Mouse (Mus musculus) cerebellum, adult 2 months (tissue): ENCODE data around the gene Rem2. TPM values are rescaled to one million over a fixed set of nuclear protein-coding genes. Genes with fewer than 3 reads are reported as not detected.
A peak's percentile ranks its signal among the peaks of the same experiment; 100 is the strongest.

ENCODE experiments used
- DNase-seq, 2 experiments: peaks; one replicate each; pipeline ENCODE4 v3.0.0; 2021
- H3K27ac ChIP-seq: fragments of 200-500 bp; 2 replicates; pipeline ENCODE4 v1.5.1; 2012; ENCODE audit warnings: low read length, control low read depth, inconsistent platforms; ENCODE audit not compliant: insufficient read depth
- H3K27me3 ChIP-seq: fragments of 200-500 bp; 2 replicates; pipeline ENCODE4 v1.6.1; 2012; ENCODE audit warnings: inconsistent platforms, mild to moderate bottlenecking, low read length, moderate library complexity; ENCODE audit not compliant: control insufficient read depth, insufficient read depth
- H3K4me1 ChIP-seq: fragments of 200-500 bp; 2 replicates; pipeline ENCODE4 v1.6.1; 2011; ENCODE audit warnings: low read length; ENCODE audit not compliant: control insufficient read depth, insufficient read depth
- H3K4me3 ChIP-seq: fragments of 200-500 bp; replicated peaks from 2 replicates; pipeline ENCODE3; 2011; ENCODE audit warnings: mild to moderate bottlenecking, low read depth, low read length, control low read depth; ENCODE audit not compliant: insufficient read depth
- CTCF ChIP-seq: fragments of 200-500 bp; IDR thresholded peaks from 2 replicates; pipeline ENCODE4 v1.5.1; 2011; ENCODE audit warnings: low read depth, mild to moderate bottlenecking, control low read depth, low read length, moderate library complexity, borderline replicate concordance; ENCODE audit not compliant: insufficient read depth
- POLR2A ChIP-seq: fragments of 200-500 bp; IDR thresholded peaks from 2 replicates; pipeline ENCODE4 v1.6.1; 2011; ENCODE audit warnings: low read length, control low read depth, borderline replicate concordance; ENCODE audit not compliant: insufficient read depth
- WGBS: fragments of 180-500 bp; shearing (Covaris S2); methylation state at CpG from one replicate; pipeline ENCODE4 v1.1.7; 2018; 5-methylcytosine and 5-hydroxymethylcytosine counted together
- polyA plus RNA-seq: library from polyadenylated mRNA; depleted of rRNA; stranded (reverse); fragments of >200 nt; gene quantifications from 2 replicates; pipeline ENCODE4 v1.2.3, GENCODE M21; 2012; rRNA removed

Gene Rem2
- polyA plus RNA-seq, result 13.0 and 14.4 TPM in 2 replicates

GRCm38 (mm10) chr14:54475941-54476844 lies at the start of gene Rem2:
TSS of gene Rem2 (plus strand) at chr14:54476100.
- H3K4me3 ChIP-seq, result peak within 1 kb of the TSS; percentile 81
- peak; percentile 88 to 92 for DNase-seq
- peak; percentile 87 for TF ChIP-seq POLR2A
- TF ChIP-seq CTCF, result no peak
- under 1% methylated on average over 23 of the region's 23 CpGs for WGBS
- peaks cover 9% of the 10 kb centered on the region; the same call in 1 of the 2 replicates for H3K4me1 ChIP-seq
- peak within 1 kb of the TSS; percentile 63 for H3K27ac ChIP-seq
- no peaks in the 10 kb centered on the region for H3K27me3 ChIP-seq

GRCm38 (mm10) chr14:54426689-54427398 lies 49.1 kb upstream of the Rem2 start, which contains the start of gene Mrpl52:
TSS of gene Mrpl52 (plus strand) at chr14:54426909.
- Histone ChIP-seq H3K27ac (no peak within 1 kb of the TSS), H3K4me1 (peaks cover 3% of the 10 kb centered on the region; the same call in 1 of the 2 replicates), H3K4me3 (peak within 1 kb of the TSS; percentile 63), H3K27me3 (0 out of 2 replicates have a peak, but pooled peaks cover 1% of the 10 kb centered on the region)
- WGBS, result under 1% methylated on average over 48 of the region's 48 CpGs
- DNase-seq, result peak; percentile 90 to 91
- no peak for TF ChIP-seq CTCF
- peak; percentile 71; the same call in 1 of the 2 replicates for TF ChIP-seq POLR2A

GRCm38 (mm10) chr14:54427696-54428095 lies 48.2 kb upstream of the Rem2 start:
- 89% methylated on average over 7 of the region's 7 CpGs for WGBS
- Histone ChIP-seq H3K4me1 (peaks cover 3% of the 10 kb centered on the region; the same call in 1 of the 2 replicates), H3K4me3 (no peak overlapping the region), H3K27me3 (peaks cover 6% of the 10 kb centered on the region; the same call in 1 of the 2 replicates), H3K27ac (no peak overlapping the region)
- TF ChIP-seq POLR2A (no peak), CTCF (no peak)
- no peak for DNase-seq

GRCm38 (mm10) chr14:54428421-54428820 lies 47.5 kb upstream of the Rem2 start:
- Histone ChIP-seq H3K27ac (no peak overlapping the region), H3K4me1 (peaks cover 3% of the 10 kb centered on the region), H3K27me3 (peaks cover 9% of the 10 kb centered on the region; the same call in 1 of the 2 replicates), H3K4me3 (no peak overlapping the region)
- 92% methylated on average over 5 of the region's 5 CpGs for WGBS
- TF ChIP-seq POLR2A (no peak), CTCF (no peak)
- no peak for DNase-seq

GRCm38 (mm10) chr14:54429332-54430093 lies 46.4 kb upstream of the Rem2 start:
- TF ChIP-seq CTCF (no peak), POLR2A (no peak)
- peaks cover 3% of the 10 kb centered on the region for H3K4me1 ChIP-seq
- H3K27ac ChIP-seq, result no peak overlapping the region
- WGBS, result 45% methylated on average over 7 of the region's 7 CpGs
- peaks cover 9% of the 10 kb centered on the region; the same call in 1 of the 2 replicates for H3K27me3 ChIP-seq
- no peak for DNase-seq
- no peak overlapping the region for H3K4me3 ChIP-seq

GRCm38 (mm10) chr14:54430406-54431145 lies 45.3 kb upstream of the Rem2 start:
- TF ChIP-seq POLR2A (no peak), CTCF (no peak)
- 33% methylated on average over 18 of the region's 18 CpGs for WGBS
- Histone ChIP-seq H3K27me3 (peaks cover 9% of the 10 kb centered on the region; the same call in 1 of the 2 replicates), H3K4me1 (peaks cover 3% of the 10 kb centered on the region), H3K27ac (no peak overlapping the region), H3K4me3 (no peak overlapping the region)
- no peak for DNase-seq
